Mouse (Mus musculus): ENCODE measurements around the gene Ccnt1. TPM values are rescaled to one million over a fixed set of nuclear protein-coding genes. Genes with fewer than 3 reads are reported as not detected.

The Ccnt1 gene
- polyA plus RNA-seq, 1 experiment = 13.4 TPM

GRCm38 (mm10) chr15:98557186-98557585 lies 13.5 kb downstream of the Ccnt1 start:
- H3K79me3 ChIP-seq (ENCODE audit: low read depth) = peaks cover 51% of the 10 kb centered on the region
- peaks cover 96% of the 10 kb centered on the region for H3K79me2 ChIP-seq (ENCODE audit: control insufficient read depth, insufficient read depth)
- peaks cover 84% of the 10 kb centered on the region for H3K36me3 ChIP-seq (ENCODE audit: control insufficient read depth, insufficient read depth)
- no peak overlapping the region for H3ac ChIP-seq (ENCODE audit: control insufficient read depth, insufficient read length, low read depth)
- no peak overlapping the region for H3K4me3 ChIP-seq (ENCODE audit: insufficient read depth, poor library complexity, severe bottlenecking)
- no peaks in the 10 kb centered on the region for H3K27me3 ChIP-seq (ENCODE audit: control insufficient read depth, insufficient read depth, insufficient read length)
- no peak for TF ChIP-seq MAX (IDR thresholded peaks at IDR 0.05)
- no peak for TF ChIP-seq USF1 (IDR thresholded peaks at IDR 0.05; ENCODE audit: low read depth)
- TF ChIP-seq CTCF (IDR thresholded peaks at IDR 0.05; ENCODE audit: control insufficient read depth, insufficient read depth, insufficient read length) = no peak
- no peak for TF ChIP-seq FOSL1 (IDR thresholded peaks at IDR 0.05; ENCODE audit: insufficient read depth, low read length, poor library complexity, severe bottlenecking)
- TF ChIP-seq CEBPB (IDR thresholded peaks at IDR 0.05; ENCODE audit: low read depth) = no peak
- TF ChIP-seq MYOG (IDR thresholded peaks at IDR 0.05; ENCODE audit: control insufficient read depth, extremely low read depth, insufficient read length) = no peak
- no peak for TF ChIP-seq MYOD1 (IDR thresholded peaks at IDR 0.05; ENCODE audit: control insufficient read depth, insufficient read length, low read depth)

GRCm38 (mm10) chr15:98555881-98556280 lies 14.8 kb downstream of the Ccnt1 start:
- Histone ChIP-seq H3K79me2 (ENCODE audit: control insufficient read depth, insufficient read depth) (peaks cover 84% of the 10 kb centered on the region), H3K4me3 (ENCODE audit: insufficient read depth, poor library complexity, severe bottlenecking) (no peak overlapping the region), H3ac (ENCODE audit: control insufficient read depth, insufficient read length, low read depth) (no peak overlapping the region), H3K79me3 (ENCODE audit: low read depth) (peaks cover 39% of the 10 kb centered on the region), H3K36me3 (ENCODE audit: control insufficient read depth, insufficient read depth) (peaks cover 85% of the 10 kb centered on the region), H3K27me3 (ENCODE audit: control insufficient read depth, insufficient read depth, insufficient read length) (no peaks in the 10 kb centered on the region)
- no peak for TF ChIP-seq USF1 (IDR thresholded peaks at IDR 0.05; ENCODE audit: low read depth)
- no peak for TF ChIP-seq CTCF (IDR thresholded peaks at IDR 0.05; ENCODE audit: control insufficient read depth, insufficient read depth, insufficient read length)
- TF ChIP-seq CEBPB (IDR thresholded peaks at IDR 0.05; ENCODE audit: low read depth) = no peak

- no peak for TF ChIP-seq CTCF (IDR thresholded peaks at IDR 0.05; ENCODE audit: control insufficient read depth, insufficient read depth, insufficient read length)
- no peak for TF ChIP-seq FOSL1 (IDR thresholded peaks at IDR 0.05; ENCODE audit: insufficient read depth, low read length, poor library complexity, severe bottlenecking)
- Histone ChIP-seq H3K79me3 (ENCODE audit: low read depth) (peaks cover 20% of the 10 kb centered on the region), H3ac (ENCODE audit: control insufficient read depth, insufficient read length, low read depth) (no peak overlapping the region), H3K4me3 (ENCODE audit: insufficient read depth, poor library complexity, severe bottlenecking) (no peak overlapping the region), H3K79me2 (ENCODE audit: control insufficient read depth, insufficient read depth) (peaks cover 76% of the 10 kb centered on the region), H3K36me3 (ENCODE audit: control insufficient read depth, insufficient read depth) (peaks cover 85% of the 10 kb centered on the region), H3K27me3 (ENCODE audit: control insufficient read depth, insufficient read depth, insufficient read length) (no peaks in the 10 kb centered on the region)
Measured at GRCm38 (mm10) chr15:98552758-98553157, 18.0 kb downstream of the Ccnt1 start.

DNA sequence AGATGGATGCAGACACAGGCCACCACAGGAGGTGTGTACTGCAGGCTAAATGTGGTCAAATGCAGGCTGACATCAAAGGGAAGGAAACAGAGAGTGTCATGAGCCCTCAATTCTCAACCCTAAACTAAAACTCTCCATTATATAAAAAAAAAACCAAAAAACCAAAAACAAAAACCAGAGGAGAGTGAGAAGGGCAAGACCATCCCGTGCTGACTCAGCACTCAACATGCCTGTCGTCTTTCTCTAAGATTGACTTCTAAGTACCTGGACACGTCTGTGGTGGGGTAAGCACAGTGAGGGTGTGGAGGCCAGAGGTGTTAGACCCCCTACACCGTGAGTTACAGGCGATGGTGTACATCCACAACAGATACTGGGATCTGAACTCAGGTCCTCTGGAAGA lies 23.9 kb downstream of the Ccnt1 start:
- peaks cover 63% of the 10 kb centered on the region for H3K79me2 ChIP-seq (ENCODE audit: control insufficient read depth, insufficient read depth)
- no peak overlapping the region for H3K4me3 ChIP-seq (ENCODE audit: insufficient read depth, poor library complexity, severe bottlenecking)
- H3K79me3 ChIP-seq (ENCODE audit: low read depth) = peaks cover 16% of the 10 kb centered on the region
- TF ChIP-seq USF1 (IDR thresholded peaks at IDR 0.05; ENCODE audit: low read depth) (no peak), FOSL1 (IDR thresholded peaks at IDR 0.05; ENCODE audit: insufficient read depth, low read length, poor library complexity, severe bottlenecking) (no peak)
- H3K36me3 ChIP-seq (ENCODE audit: control insufficient read depth, insufficient read depth) = peaks cover 95% of the 10 kb centered on the region
- no peaks in the 10 kb centered on the region for H3K27me3 ChIP-seq (ENCODE audit: control insufficient read depth, insufficient read depth, insufficient read length)
- H3ac ChIP-seq (ENCODE audit: control insufficient read depth, insufficient read length, low read depth) = no peak overlapping the region

- Histone ChIP-seq H3K36me3 (ENCODE audit: control insufficient read depth, insufficient read depth) (peaks cover 95% of the 10 kb centered on the region), H3K4me3 (ENCODE audit: insufficient read depth, poor library complexity, severe bottlenecking) (no peak overlapping the region), H3K27me3 (ENCODE audit: control insufficient read depth, insufficient read depth, insufficient read length) (no peaks in the 10 kb centered on the region), H3K79me2 (ENCODE audit: control insufficient read depth, insufficient read depth) (peaks cover 78% of the 10 kb centered on the region), H3ac (ENCODE audit: control insufficient read depth, insufficient read length, low read depth) (no peak overlapping the region), H3K79me3 (ENCODE audit: low read depth) (peaks cover 28% of the 10 kb centered on the region)
- no peak for TF ChIP-seq MAX (IDR thresholded peaks at IDR 0.05)
- no peak for TF ChIP-seq USF1 (IDR thresholded peaks at IDR 0.05; ENCODE audit: low read depth)
- no peak for TF ChIP-seq FOSL1 (IDR thresholded peaks at IDR 0.05; ENCODE audit: insufficient read depth, low read length, poor library complexity, severe bottlenecking)
- no peak for TF ChIP-seq MYOD1 (IDR thresholded peaks at IDR 0.05; ENCODE audit: control insufficient read depth, insufficient read length, low read depth)
- TF ChIP-seq MYOG (IDR thresholded peaks at IDR 0.05; ENCODE audit: control insufficient read depth, extremely low read depth, insufficient read length) = no peak
- no peak for TF ChIP-seq CEBPB (IDR thresholded peaks at IDR 0.05; ENCODE audit: low read depth)
- TF ChIP-seq CTCF (IDR thresholded peaks at IDR 0.05; ENCODE audit: control insufficient read depth, insufficient read depth, insufficient read length) = no peak
Measured at GRCm38 (mm10) chr15:98545151-98545550, 25.6 kb downstream of the Ccnt1 start.

GRCm38 (mm10) chr15:98543341-98543740 lies 27.4 kb downstream of the Ccnt1 start:
- Histone ChIP-seq H3K79me2 (ENCODE audit: control insufficient read depth, insufficient read depth) (peaks cover 81% of the 10 kb centered on the region), H3ac (ENCODE audit: control insufficient read depth, insufficient read length, low read depth) (no peak overlapping the region), H3K27me3 (ENCODE audit: control insufficient read depth, insufficient read depth, insufficient read length) (no peaks in the 10 kb centered on the region), H3K36me3 (ENCODE audit: control insufficient read depth, insufficient read depth) (peaks cover 96% of the 10 kb centered on the region), H3K4me3 (ENCODE audit: insufficient read depth, poor library complexity, severe bottlenecking) (no peak overlapping the region), H3K79me3 (ENCODE audit: low read depth) (peaks cover 38% of the 10 kb centered on the region)
- TF ChIP-seq FOSL1 (IDR thresholded peaks at IDR 0.05; ENCODE audit: insufficient read depth, low read length, poor library complexity, severe bottlenecking) = no peak
- TF ChIP-seq CTCF (IDR thresholded peaks at IDR 0.05; ENCODE audit: control insufficient read depth, insufficient read depth, insufficient read length) = no peak
- no peak for TF ChIP-seq USF1 (IDR thresholded peaks at IDR 0.05; ENCODE audit: low read depth)
- TF ChIP-seq CEBPB (IDR thresholded peaks at IDR 0.05; ENCODE audit: low read depth) = no peak
- no peak for TF ChIP-seq MYOG (IDR thresholded peaks at IDR 0.05; ENCODE audit: control insufficient read depth, extremely low read depth, insufficient read length)
- no peak for TF ChIP-seq MYOD1 (IDR thresholded peaks at IDR 0.05; ENCODE audit: control insufficient read depth, insufficient read length, low read depth)
- no peak for TF ChIP-seq MAX (IDR thresholded peaks at IDR 0.05)
